Mouse (Mus musculus): Measurements from ENCODE around the gene Ddx49. TPM values are rescaled to one million over a fixed set of nuclear protein-coding genes. Genes with fewer than 3 reads are reported as not detected.

The Ddx49 gene
- polyA plus RNA-seq (2012; fragmentation: generic; extraction: Trizol), result 10 to 100 TPM; 61.1 to 69.1 TPM

GRCm38 (mm10) chr8:70302358-70302890 is at the start of gene Ddx49, which contains the start of gene Cope:
Gene Ddx49 (minus strand): TSS chr8:70302489.
Gene Cope (plus strand): TSS chr8:70302518.

GRCm38 (mm10) chr8:70329124-70329834 is 27.0 kb upstream of the Ddx49 start, which contains the start of gene Gdf1:
Gene Gdf1 (plus strand): TSS chr8:70329817.

GRCm38 (mm10) chr8:70315624-70316510 is 13.6 kb upstream of the Ddx49 start, which contains the start of gene Cers1:
Gene Cers1 (plus strand): TSS chr8:70315775.

GRCm38 (mm10) chr8:70282603-70283135 is 19.6 kb downstream of the Ddx49 start, which contains the start of gene Homer3:
Gene Homer3 (plus strand): TSS chr8:70282827.

Other genes starting within 250 kb of the Ddx49 start
- 1 to 10 TPM in 1 of 2 experiments, under 1 TPM in 1; 0.15 to 1.4 TPM for gene Tm6sf2, start 229.6 kb downstream of the Ddx49 start, polyA plus RNA-seq (2012; fragmentation: generic; extraction: Trizol)
- 1 to 10 TPM in 1 of 2 experiments, under 1 TPM in 1; 0.66 to 1.2 TPM for gene Hapln4, start 219.0 kb downstream of the Ddx49 start, polyA plus RNA-seq (2012; fragmentation: generic; extraction: Trizol)
- gene Ncan, start 181.6 kb downstream of the Ddx49 start, polyA plus RNA-seq (2012; fragmentation: generic; extraction: Trizol), result under 1 TPM; under 0.01 to 0.06 TPM
- gene Nr2c2ap, start 171.2 kb downstream of the Ddx49 start, polyA plus RNA-seq (2012; fragmentation: generic; extraction: Trizol), result 10 to 100 TPM; 28.9 to 68.0 TPM
- gene Rfxank, start 163.3 kb downstream of the Ddx49 start, polyA plus RNA-seq (2012; fragmentation: generic; extraction: Trizol), result 10 to 100 TPM in 1 of 2 experiments, 1 to 10 TPM in 1; 7.9 to 19.7 TPM
- 10 to 100 TPM; 44.4 to 92.4 TPM for gene Borcs8, start 163.0 kb downstream of the Ddx49 start, polyA plus RNA-seq (2012; fragmentation: generic; extraction: Trizol)
- under 1 TPM; 0.19 to 0.79 TPM for gene Mef2b, start 162.8 kb downstream of the Ddx49 start, polyA plus RNA-seq (2012; fragmentation: generic; extraction: Trizol)
- 10 to 100 TPM; 20.8 to 81.8 TPM for gene Tmem161a, start 130.1 kb downstream of the Ddx49 start, polyA plus RNA-seq (2012; fragmentation: generic; extraction: Trizol)
- gene Slc25a42, start 90.2 kb downstream of the Ddx49 start, polyA plus RNA-seq (2012; fragmentation: generic; extraction: Trizol), result 10 to 100 TPM in 1 of 2 experiments, under 1 TPM in 1; 0.89 to 18.9 TPM
- 10 to 100 TPM in 1 of 2 experiments, 1 to 10 TPM in 1; 10.0 to 33.2 TPM for gene Sugp2, start 68.3 kb downstream of the Ddx49 start, polyA plus RNA-seq (2012; fragmentation: generic; extraction: Trizol)
- 10 to 100 TPM; 33.5 to 33.9 TPM for gene Armc6, start 68.0 kb downstream of the Ddx49 start, polyA plus RNA-seq (2012; fragmentation: generic; extraction: Trizol)
- 10 to 100 TPM; 28.6 to 58.1 TPM for gene Homer3, start 19.7 kb downstream of the Ddx49 start, polyA plus RNA-seq (2012; fragmentation: generic; extraction: Trizol)
- gene Cope, start within 50 bp of the Ddx49 start, polyA plus RNA-seq (2012; fragmentation: generic; extraction: Trizol), result 100 to 1,000 TPM; 192 to 229 TPM
- gene Cers1, start 13.3 kb upstream of the Ddx49 start, polyA plus RNA-seq (2012; fragmentation: generic; extraction: Trizol), result 1 to 10 TPM in 1 of 2 experiments, under 1 TPM in 1; 0.94 to 8.5 TPM
- 1 to 10 TPM; 1.5 to 8.3 TPM for gene Gdf1, start 27.3 kb upstream of the Ddx49 start, polyA plus RNA-seq (2012; fragmentation: generic; extraction: Trizol)
- gene Upf1, start 50.8 kb upstream of the Ddx49 start, polyA plus RNA-seq (2012; fragmentation: generic; extraction: Trizol), result 10 to 100 TPM in 1 of 2 experiments, 1 to 10 TPM in 1; 9.7 to 46.9 TPM
- gene Comp, start 71.1 kb upstream of the Ddx49 start, polyA plus RNA-seq (2012; fragmentation: generic; extraction: Trizol), result 1 to 10 TPM in 1 of 2 experiments, under 1 TPM in 1; 0.02 to 2.4 TPM
- gene Crtc1, start 137.1 kb upstream of the Ddx49 start, polyA plus RNA-seq (2012; fragmentation: generic; extraction: Trizol), result 10 to 100 TPM in 1 of 2 experiments, 1 to 10 TPM in 1; 5.7 to 21.4 TPM
- gene Klhl26, start 174.5 kb upstream of the Ddx49 start, polyA plus RNA-seq (2012; fragmentation: generic; extraction: Trizol), result 10 to 100 TPM; 14.5 to 39.8 TPM
- gene Tmem59l, start 184.9 kb upstream of the Ddx49 start, polyA plus RNA-seq (2012; fragmentation: generic; extraction: Trizol), result under 1 TPM; 0.13 to 0.68 TPM
- gene Crlf1, start 190.7 kb upstream of the Ddx49 start, polyA plus RNA-seq (2012; fragmentation: generic; extraction: Trizol), result 100 to 1,000 TPM; 255 to 582 TPM
- 100 to 1,000 TPM; 419 to 692 TPM for gene Rex1bd, start 204.3 kb upstream of the Ddx49 start, polyA plus RNA-seq (2012; fragmentation: generic; extraction: Trizol)
- gene Uba52, start 208.3 kb upstream of the Ddx49 start, polyA plus RNA-seq (2012; fragmentation: generic; extraction: Trizol), result 1,000 to 10,000 TPM; 2,018 to 3,199 TPM
- gene Fkbp8, start 225.2 kb upstream of the Ddx49 start, polyA plus RNA-seq (2012; fragmentation: generic; extraction: Trizol), result 100 to 1,000 TPM; 339 to 400 TPM
- gene Kxd1, start 225.5 kb upstream of the Ddx49 start, polyA plus RNA-seq (2012; fragmentation: generic; extraction: Trizol), result 10 to 100 TPM; 49.2 to 79.4 TPM
- gene Ell, start 237.0 kb upstream of the Ddx49 start, polyA plus RNA-seq (2012; fragmentation: generic; extraction: Trizol), result 10 to 100 TPM in 1 of 2 experiments, 1 to 10 TPM in 1; 7.9 to 19.2 TPM

Measured in C3H10T1/2 (cell line).